Mouse (Mus musculus) neural tube, embryonic 14.5 days (tissue): ENCODE measurements around the gene Sde2. TPM values are rescaled to one million over a fixed set of nuclear protein-coding genes. Genes with fewer than 3 reads are reported as not detected.
A peak's percentile ranks its signal among the peaks of the same experiment; 100 is the strongest.

Source experiments
- ATAC-seq: fragments of 200-750 bp; cut with Nextera tagmentation; 2 replicates; pipeline ENCODE4 v1.8.0; 2017; ENCODE audit warnings: low read depth, mild to moderate bottlenecking, moderate TSS enrichment, moderate library complexity
- H3K27ac ChIP-seq: fragments of 300-500 bp; sonication (generic); 2 replicates; pipeline ENCODE4 v1.5.1; 2014; ENCODE audit warnings: low read depth, mild to moderate bottlenecking, control low read depth, low read length, moderate library complexity, mixed read lengths
- H3K27me3 ChIP-seq: fragments of 300-500 bp; sonication (generic); 2 replicates; pipeline ENCODE4 v1.6.1; 2014; ENCODE audit warnings: low read length; ENCODE audit not compliant: control insufficient read depth, insufficient read depth
- H3K36me3 ChIP-seq: fragments of 300-500 bp; sonication (generic); 2 replicates; pipeline ENCODE4 v1.6.1; 2014; ENCODE audit warnings: low read length, mixed read lengths; ENCODE audit not compliant: control insufficient read depth, insufficient read depth
- H3K4me1 ChIP-seq: fragments of 300-500 bp; sonication (generic); 2 replicates; pipeline ENCODE4 v1.6.1; 2014; ENCODE audit warnings: low read length; ENCODE audit not compliant: control insufficient read depth, insufficient read depth
- H3K4me2 ChIP-seq: fragments of 300-500 bp; sonication (generic); 2 replicates; pipeline ENCODE4 v1.6.1; 2014; ENCODE audit warnings: mild to moderate bottlenecking, low read depth, low read length, control low read depth
- H3K4me3 ChIP-seq: fragments of 300-500 bp; sonication (generic); 2 replicates; pipeline ENCODE4 v1.5.1; 2014; ENCODE audit warnings: low read depth, low read length, control low read depth, mixed read lengths
- H3K9ac ChIP-seq: fragments of 300-500 bp; sonication (generic); replicated peaks from 2 replicates; pipeline ENCODE4 v1.6.1; 2014; ENCODE audit warnings: low read depth, mild to moderate bottlenecking, control low read depth, low read length, mixed read lengths
- H3K9me3 ChIP-seq: fragments of 300-500 bp; sonication (generic); 2 replicates; pipeline ENCODE4 v1.6.1; 2016; ENCODE audit warnings: low read length; ENCODE audit not compliant: control insufficient read depth
- WGBS: fragments of 180-500 bp; shearing (Covaris S2); extraction: QIAGEN DNeasy Blood & Tissue Kit; methylation state at CpG from one replicate; pipeline ENCODE4 v1.1.7; 2014; 5-methylcytosine and 5-hydroxymethylcytosine counted together
- polyA plus RNA-seq: library from polyadenylated mRNA; unstranded; fragments of >200 nt; fragmentation: Nextera tagmentation; extraction: Ambion mirVana; gene quantifications from 2 replicates; pipeline ENCODE4 v1.2.1, GENCODE M21; 2014

Gene Sde2
- polyA plus RNA-seq, 1 experiment from 2014 or later = 29.0 TPM

DNA sequence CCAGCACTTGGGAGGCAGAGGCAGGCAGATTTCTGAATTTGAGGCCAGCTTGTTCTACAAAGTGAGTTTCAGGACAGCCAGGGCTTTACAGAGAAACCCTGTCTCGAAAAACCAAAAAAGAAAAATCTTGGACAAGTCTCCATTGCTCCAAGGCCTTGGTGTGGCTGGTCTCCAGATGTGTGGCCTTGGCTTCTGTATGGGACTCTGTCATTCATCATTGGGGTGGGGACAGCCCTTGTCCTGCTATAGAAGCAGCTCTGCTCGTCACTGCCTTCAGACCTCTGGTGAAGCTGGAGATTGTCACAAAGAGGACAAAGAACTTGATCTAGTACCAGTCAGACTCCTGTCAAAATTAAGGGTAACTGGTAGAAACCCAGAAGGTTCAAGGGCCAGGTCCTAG lies 23.7 kb downstream of the Sde2 start:
- 80% methylated on average over 2 of the region's 2 CpGs for WGBS
- no peak for ATAC-seq
- Histone ChIP-seq H3K4me3 (no peak overlapping the region), H3K27ac (no peak overlapping the region), H3K4me2 (no peak overlapping the region), H3K36me3 (no peaks in the 10 kb centered on the region), H3K9me3 (no peaks in the 10 kb centered on the region), H3K9ac (no peak overlapping the region), H3K4me1 (no peaks in the 10 kb centered on the region), H3K27me3 (no peaks in the 10 kb centered on the region)

- H3K27me3 ChIP-seq = no peaks in the 10 kb centered on the region
- H3K9ac ChIP-seq = no peak overlapping the region
- no peak for ATAC-seq
- no peak overlapping the region for H3K27ac ChIP-seq
- WGBS = 88% methylated on average over 9 of the region's 9 CpGs
- H3K4me1 ChIP-seq = no peaks in the 10 kb centered on the region
- H3K9me3 ChIP-seq = no peaks in the 10 kb centered on the region
- no peaks in the 10 kb centered on the region for H3K36me3 ChIP-seq
- H3K4me2 ChIP-seq = no peak overlapping the region
- H3K4me3 ChIP-seq = no peak overlapping the region
These were observed 24.2 kb downstream of the Sde2 start for GRCm38 (mm10) chr1:180875126-180875525.

GRCm38 (mm10) chr1:180877466-180877865 lies 26.5 kb downstream of the Sde2 start:
- H3K9me3 ChIP-seq = no peaks in the 10 kb centered on the region
- H3K4me2 ChIP-seq = no peak overlapping the region
- H3K27ac ChIP-seq = no peak overlapping the region
- H3K36me3 ChIP-seq = no peaks in the 10 kb centered on the region
- no peaks in the 10 kb centered on the region for H3K27me3 ChIP-seq
- H3K9ac ChIP-seq = no peak overlapping the region
- no peaks in the 10 kb centered on the region for H3K4me1 ChIP-seq
- H3K4me3 ChIP-seq = no peak overlapping the region
- WGBS = 76% methylated on average over 4 of the region's 4 CpGs
- no peak for ATAC-seq

DNA sequence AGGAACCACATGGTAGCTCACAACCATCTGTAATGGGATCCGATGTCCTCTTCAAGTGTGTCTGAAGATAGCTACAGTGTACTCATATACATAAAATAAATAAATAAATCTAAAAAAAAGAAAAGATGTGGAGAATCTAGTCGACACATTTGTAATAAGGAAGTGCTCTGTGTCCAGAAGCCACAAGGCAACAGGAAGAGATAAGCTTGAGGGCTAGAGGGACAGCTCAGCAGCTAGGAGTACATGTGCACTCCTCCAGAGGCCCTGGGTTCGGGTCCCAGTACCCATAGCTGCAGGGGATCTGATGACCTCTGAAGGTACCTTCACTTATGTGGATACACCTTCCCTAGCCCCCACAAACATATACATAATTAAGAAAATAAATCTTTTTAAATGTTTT lies 30.8 kb downstream of the Sde2 start:
- 81% methylated on average over 3 of the region's 3 CpGs for WGBS
- no peak overlapping the region for H3K9ac ChIP-seq
- no peaks in the 10 kb centered on the region for H3K9me3 ChIP-seq
- H3K27ac ChIP-seq = no peak overlapping the region
- no peaks in the 10 kb centered on the region for H3K27me3 ChIP-seq
- H3K4me1 ChIP-seq = no peaks in the 10 kb centered on the region
- H3K4me2 ChIP-seq = no peak overlapping the region
- H3K4me3 ChIP-seq = no peak overlapping the region
- no peaks in the 10 kb centered on the region for H3K36me3 ChIP-seq
- ATAC-seq = no peak

DNA sequence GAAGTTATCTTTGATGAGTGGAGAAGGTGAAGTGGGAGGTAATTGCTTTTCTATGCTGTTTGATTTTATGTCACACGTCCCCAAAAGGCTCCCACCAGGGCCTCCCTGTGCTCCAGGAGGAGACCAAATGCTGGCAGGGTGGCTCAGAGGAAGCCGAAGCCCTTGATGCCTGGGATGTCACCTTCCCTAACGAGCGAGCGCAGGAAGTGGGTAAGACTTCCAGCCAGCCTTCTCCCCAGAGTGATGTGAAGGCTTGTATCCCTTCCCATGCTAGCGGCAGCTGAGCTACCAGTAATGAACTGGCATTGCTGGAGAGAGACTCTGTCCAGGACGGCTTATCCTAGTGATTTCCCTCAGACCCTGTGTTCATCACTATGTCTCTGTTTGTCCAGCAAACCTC lies 32.8 kb downstream of the Sde2 start:
- Histone ChIP-seq H3K4me1 (peaks cover 2% of the 10 kb centered on the region; the same call in 1 of the 2 replicates), H3K27me3 (no peaks in the 10 kb centered on the region), H3K4me3 (no peak overlapping the region), H3K4me2 (no peak overlapping the region), H3K9me3 (no peaks in the 10 kb centered on the region), H3K36me3 (no peaks in the 10 kb centered on the region), H3K9ac (no peak overlapping the region), H3K27ac (no peak overlapping the region)
- WGBS = 33% methylated on average over 7 of the region's 7 CpGs
- ATAC-seq = no peak

DNA sequence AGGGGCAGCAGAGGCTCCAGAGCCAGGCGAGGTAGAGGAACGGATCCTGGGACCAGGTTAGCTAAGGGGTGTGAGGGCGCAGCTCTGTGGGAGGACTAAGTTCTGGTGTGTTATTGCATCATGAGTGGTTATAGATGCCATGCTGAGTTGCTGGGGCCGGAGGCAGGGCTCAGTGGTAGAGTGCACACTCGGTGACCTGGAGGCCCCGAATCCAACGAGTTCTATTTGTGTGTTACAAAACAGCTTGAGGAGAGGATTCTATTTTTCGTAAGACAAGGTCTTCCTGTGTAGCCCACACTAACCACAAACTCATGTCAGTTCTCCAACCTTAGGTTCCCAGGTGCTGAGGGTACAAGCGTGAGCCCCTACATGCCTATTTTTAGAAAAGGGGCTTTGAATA lies 33.6 kb downstream of the Sde2 start:
- no peak overlapping the region for H3K9ac ChIP-seq
- H3K27me3 ChIP-seq = no peaks in the 10 kb centered on the region
- no peaks in the 10 kb centered on the region for H3K36me3 ChIP-seq
- ATAC-seq = no peak
- 86% methylated on average over 9 of the region's 9 CpGs for WGBS
- no peak overlapping the region for H3K4me3 ChIP-seq
- H3K27ac ChIP-seq = no peak overlapping the region
- H3K4me2 ChIP-seq = no peak overlapping the region
- no peaks in the 10 kb centered on the region for H3K9me3 ChIP-seq
- peaks cover 5% of the 10 kb centered on the region; the same call in 1 of the 2 replicates for H3K4me1 ChIP-seq

GRCm38 (mm10) chr1:180888556-180889042 lies 37.7 kb downstream of the Sde2 start:
- peak; percentile 14; the same call in 1 of the 2 replicates for ATAC-seq
- 4% methylated on average over 13 of the region's 13 CpGs for WGBS

DNA sequence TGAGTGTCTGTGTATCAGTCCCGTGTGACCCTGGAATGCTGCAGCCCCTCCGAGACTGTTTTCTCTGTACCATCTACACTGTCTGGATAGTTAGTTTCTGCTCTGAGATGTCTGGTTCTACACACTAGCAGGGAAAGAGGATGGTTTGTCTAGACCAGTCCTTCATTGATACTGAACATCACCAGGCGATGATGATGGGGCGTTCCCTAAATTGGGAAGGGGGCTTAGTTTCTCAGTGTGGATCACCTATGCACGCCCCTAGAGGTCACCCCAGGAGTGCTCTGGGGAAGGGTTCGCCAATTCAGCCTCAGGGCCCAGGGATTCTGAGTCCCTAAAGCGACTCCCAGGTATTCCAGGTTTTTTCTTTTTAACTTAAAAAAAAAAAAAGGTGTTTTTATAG lies 38.2 kb downstream of the Sde2 start:
- Histone ChIP-seq H3K4me2 (peak overlapping the region; percentile 18; the same call in 1 of the 2 replicates), H3K9me3 (no peaks in the 10 kb centered on the region), H3K27ac (no peak overlapping the region), H3K27me3 (0 out of 2 replicates have a peak, but pooled peaks cover 2% of the 10 kb centered on the region), H3K36me3 (no peaks in the 10 kb centered on the region), H3K9ac (no peak overlapping the region), H3K4me1 (peaks cover 5% of the 10 kb centered on the region; the same call in 1 of the 2 replicates), H3K4me3 (no peak overlapping the region)
- no peak for ATAC-seq
- 28% methylated on average over 7 of the region's 7 CpGs for WGBS

More at GRCm38 (mm10) chr1:180888556-180889042, 37.7 kb downstream of the Sde2 start:
- Histone ChIP-seq H3K27ac (no peak overlapping the region), H3K36me3 (no peaks in the 10 kb centered on the region), H3K4me2 (peak overlapping the region; percentile 18; the same call in 1 of the 2 replicates), H3K4me1 (peaks cover 5% of the 10 kb centered on the region; the same call in 1 of the 2 replicates), H3K27me3 (0 out of 2 replicates have a peak, but pooled peaks cover 2% of the 10 kb centered on the region), H3K9ac (no peak overlapping the region), H3K9me3 (no peaks in the 10 kb centered on the region), H3K4me3 (no peak overlapping the region; the same call in 1 of the 2 replicates)

DNA sequence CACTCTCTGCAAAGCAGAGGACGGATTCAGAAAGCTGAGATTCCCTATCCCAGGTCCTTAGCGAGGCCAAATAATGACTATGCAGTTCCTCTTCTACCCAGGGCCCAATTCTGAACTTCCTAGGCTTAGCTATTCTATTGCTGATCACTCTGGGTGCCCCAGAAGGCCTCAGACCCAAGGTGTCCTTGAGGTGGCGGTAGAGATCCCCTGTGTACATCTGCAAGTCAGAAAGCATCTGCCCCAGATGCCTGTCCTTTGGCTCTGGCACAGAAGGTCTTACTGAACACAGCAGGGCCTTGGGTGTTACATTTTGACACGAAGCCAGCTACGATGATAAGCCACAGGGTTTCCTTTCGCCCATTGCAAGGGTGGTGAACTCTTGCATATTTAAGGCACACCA lies 38.9 kb downstream of the Sde2 start:
- Histone ChIP-seq H3K9me3 (no peaks in the 10 kb centered on the region), H3K27ac (no peak overlapping the region), H3K9ac (no peak overlapping the region), H3K36me3 (no peaks in the 10 kb centered on the region), H3K4me1 (peaks cover 8% of the 10 kb centered on the region; the same call in 1 of the 2 replicates), H3K4me3 (no peak overlapping the region), H3K4me2 (no peak overlapping the region), H3K27me3 (peaks cover 4% of the 10 kb centered on the region; the same call in 1 of the 2 replicates)
- WGBS = 46% methylated on average over 6 of the region's 6 CpGs
- no peak for ATAC-seq
